Mouse (Mus musculus) CD4-positive helper T cell, adult 2 months (primary cell): ENCODE measurements around the gene Cfap99.
A peak's percentile ranks its signal among the peaks of the same experiment; 100 is the strongest.

ENCODE experiments used
- DNase-seq: peaks from one replicate; pipeline ENCODE4 v3.0.0-alpha.2; 2012; ENCODE audit warnings: low read depth, missing footprints, low spot score

Cfap99 gene

DNA sequence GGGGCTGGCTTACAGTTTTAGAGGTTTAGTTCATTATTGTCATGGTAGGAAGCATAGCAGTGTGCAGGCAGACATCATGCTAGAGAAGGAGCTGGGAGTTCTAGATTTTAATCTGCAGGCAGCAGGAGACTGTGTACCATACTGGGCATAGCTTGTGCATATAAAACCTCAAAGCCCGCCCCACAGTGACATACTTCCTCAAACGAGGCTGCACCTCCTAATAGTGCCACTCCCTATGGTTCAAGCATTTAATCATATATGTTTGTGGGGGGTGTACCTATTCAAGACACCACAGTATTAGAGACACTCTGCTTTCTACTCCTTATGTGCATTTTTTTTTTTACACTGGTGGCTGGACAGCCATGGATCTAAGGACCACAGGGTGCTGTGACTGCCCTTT lies 41.7 kb downstream of the Cfap99 start:
- DNase-seq = no peak

DNA sequence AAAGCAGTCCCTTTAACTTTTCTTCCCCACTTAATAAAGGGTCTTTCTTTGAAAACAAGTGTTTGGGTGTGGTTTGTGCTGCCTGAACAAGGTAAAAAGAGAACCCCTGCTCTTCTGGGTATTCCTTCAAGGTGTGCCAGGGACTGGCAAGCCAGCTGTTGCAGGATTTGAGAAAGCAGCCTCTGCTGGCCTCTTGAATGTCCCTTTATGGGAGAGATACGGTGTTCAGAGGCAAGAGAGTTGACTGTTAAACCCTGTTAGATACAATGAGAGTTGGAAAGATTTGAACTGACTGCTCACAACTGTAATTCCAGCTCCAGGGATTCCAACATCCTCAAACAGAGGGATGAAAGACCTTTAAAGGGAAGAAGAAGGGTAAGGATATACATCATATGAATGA lies 45.7 kb downstream of the Cfap99 start:
- DNase-seq = no peak

DNA sequence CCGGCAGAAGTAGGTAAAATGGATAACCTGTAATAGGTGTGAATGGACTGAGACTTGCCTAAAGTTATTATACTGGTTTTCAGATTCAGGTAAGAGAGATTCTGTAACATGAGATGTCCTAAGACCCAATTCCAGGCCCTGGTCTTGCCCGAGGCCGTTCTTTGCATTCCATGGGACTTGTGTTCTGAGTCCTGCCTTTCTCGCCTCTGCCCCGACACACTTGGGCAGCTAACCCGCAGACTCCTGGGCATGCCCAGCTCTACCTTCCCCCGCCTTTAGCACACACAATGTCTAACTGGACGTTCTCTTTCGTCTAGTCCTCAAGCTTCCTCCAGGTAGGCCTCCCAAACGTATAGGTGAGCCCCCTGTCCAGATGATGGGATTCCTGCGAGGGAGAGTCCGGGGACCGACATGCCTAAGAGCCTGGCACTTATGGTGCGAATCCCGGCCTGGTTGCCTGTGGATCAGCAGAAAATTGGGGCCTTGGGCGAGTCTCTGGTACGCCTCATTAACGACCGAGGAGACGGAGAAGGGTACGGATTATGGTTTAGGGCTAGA lies 47.2 kb downstream of the Cfap99 start:
- DNase-seq = no peak

DNA sequence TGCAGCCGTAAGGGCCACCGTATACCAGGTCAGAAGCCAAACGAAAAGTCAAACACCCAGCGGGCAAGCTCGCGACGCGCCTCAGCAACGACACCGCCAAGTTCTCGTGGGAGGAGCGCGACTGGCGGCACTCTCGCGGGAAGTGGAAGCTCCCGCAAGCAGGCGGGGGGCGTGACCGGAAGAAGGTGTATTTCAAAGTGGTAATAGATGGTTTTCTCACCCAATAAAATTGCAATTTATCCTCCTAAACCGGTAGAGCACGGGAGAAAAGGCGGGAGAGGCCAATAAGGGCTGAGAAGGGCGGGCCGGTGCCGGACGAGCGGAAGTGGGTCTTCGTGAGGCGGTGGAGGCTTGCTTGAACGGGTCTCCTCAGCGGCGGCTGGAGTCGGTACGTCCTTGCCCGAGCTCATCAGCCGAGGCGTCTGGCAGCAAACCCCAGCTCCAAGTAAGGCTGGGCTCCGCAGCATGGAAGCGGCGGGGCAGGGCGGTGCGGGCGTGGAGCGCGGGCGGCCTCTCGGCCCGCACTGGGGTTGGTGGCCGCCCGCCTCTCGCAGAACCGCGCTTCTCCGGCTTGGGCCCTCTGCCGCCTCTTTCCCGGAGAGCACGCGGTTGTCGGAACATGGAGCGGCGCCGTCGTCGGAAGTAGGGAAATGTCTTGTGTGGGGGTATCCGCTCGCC lies 47.8 kb downstream of the Cfap99 start, which contains the start of gene Rnf4:
Rnf4 (plus strand) TSS at position 193 of the 678 bp plus-strand sequence.
- DNase-seq = peak; percentile 98

DNA sequence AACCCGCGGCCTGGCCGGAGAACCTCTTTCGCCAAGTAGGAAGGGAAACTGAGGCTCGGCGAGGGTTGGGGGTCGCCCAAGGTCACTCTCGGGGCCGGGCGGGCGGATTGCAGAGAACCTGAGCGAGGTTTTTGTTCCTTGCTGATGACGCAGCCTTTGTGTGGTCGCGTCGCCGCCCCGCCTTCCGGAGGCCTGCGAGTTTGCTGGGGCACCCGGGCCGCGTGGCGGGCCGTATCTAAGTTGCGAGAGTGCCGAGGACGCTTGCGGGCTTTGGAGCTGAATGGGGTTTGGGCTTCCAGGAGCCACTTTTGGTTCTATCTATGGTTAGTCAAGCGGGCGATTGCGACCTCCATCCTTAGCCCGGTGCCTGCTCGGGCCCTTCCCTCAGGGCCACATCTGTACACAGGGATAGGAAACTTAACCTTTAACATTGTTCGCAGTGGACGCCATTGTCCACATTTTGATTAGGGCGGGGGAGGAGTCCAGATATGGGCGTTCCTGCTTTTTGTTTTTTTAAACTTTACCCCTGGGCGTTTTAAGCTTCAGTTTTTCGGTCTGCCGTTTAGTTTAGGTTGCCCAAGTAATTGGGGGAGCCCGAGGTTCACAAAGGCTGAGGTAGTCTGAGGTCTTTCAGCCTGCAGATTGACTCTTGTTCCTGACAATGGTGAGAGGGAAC lies 48.5 kb downstream of the Cfap99 start:
- peak; percentile 88 for DNase-seq

DNA sequence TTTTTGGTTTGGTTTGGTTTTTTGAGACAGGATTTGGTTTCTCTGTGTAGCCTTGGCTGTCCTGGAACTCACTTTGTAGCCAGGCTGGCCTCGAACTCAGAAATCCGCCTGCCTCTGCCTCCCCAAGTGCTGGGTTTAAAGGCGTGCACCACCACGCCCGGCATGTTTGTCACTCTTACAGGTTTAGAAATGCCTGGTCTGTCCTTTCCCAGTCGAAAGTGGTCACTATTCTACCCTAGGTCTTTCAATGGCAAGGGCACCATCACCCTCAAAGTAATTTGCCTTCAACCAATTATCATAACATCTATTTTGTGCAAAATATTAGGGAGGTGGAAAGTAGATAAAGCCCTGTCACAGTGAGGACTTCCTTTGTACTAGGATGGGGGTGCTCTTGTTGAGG lies 51.8 kb downstream of the Cfap99 start:
- no peak for DNase-seq

DNA sequence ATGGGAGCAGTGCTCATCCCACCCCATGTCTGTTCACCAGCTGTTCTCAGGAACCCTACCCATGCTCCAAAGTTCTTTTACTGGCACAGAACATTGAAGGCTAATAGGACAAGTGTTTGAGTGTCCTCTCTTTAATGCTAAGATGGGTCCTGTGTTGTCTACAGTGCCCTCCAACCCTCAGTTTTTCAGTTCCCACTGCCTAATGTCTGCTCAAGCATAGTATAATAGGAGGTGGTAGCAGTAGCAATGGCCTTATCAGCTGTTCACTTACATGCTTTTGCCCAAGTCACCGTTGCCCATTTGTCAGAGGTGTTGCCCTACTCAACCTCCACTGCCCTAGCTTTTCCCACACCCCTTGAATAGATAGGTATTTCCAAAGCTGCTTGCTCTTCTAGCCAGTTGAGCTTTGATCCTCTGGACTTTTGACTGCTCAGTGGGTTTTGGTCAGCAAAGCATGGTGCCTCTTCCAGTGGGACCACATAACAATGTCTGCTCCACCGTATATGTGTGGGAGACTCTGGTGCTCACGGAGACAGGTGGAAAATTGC lies 63.8 kb downstream of the Cfap99 start:
- no peak for DNase-seq

DNA sequence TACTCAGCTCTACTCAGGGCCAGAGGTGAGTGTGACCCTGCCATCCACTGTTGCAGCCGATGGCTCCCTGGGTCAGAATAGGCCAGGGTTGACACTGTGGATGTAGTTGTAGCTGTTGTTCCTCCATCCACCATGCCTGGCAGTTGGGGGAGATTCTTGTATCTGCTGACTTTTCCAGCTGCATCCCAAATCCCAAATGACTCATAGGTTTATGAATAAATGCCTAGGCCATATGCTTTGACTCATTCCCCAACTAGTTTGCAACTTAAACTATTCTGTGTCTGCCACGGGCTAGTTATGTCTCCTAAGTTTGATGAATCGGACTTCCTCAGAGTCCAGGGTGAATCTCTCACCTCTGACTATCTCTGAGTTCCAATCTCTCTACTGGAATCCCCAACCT lies 71.9 kb downstream of the Cfap99 start:
- DNase-seq = no peak

DNA sequence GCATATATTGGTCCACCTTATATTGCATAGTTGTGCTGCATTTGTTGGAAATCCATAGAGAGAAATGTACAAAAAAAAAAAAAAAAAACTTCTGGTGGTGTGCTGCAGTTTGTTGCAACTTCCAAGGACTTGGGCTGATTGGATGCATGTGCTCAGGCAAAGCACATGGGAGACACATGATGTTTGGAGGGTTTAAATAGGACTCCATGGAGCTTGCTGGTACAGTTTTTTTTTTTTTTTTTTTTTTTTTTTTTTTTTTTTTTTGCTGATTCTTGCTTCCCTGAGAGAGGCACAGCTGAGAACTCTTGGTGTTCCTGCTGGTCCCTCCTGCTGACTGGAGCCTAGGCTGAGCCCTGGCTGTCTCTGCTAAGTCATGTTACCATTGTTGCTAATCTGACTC lies 74.7 kb downstream of the Cfap99 start:
- no peak for DNase-seq

DNA sequence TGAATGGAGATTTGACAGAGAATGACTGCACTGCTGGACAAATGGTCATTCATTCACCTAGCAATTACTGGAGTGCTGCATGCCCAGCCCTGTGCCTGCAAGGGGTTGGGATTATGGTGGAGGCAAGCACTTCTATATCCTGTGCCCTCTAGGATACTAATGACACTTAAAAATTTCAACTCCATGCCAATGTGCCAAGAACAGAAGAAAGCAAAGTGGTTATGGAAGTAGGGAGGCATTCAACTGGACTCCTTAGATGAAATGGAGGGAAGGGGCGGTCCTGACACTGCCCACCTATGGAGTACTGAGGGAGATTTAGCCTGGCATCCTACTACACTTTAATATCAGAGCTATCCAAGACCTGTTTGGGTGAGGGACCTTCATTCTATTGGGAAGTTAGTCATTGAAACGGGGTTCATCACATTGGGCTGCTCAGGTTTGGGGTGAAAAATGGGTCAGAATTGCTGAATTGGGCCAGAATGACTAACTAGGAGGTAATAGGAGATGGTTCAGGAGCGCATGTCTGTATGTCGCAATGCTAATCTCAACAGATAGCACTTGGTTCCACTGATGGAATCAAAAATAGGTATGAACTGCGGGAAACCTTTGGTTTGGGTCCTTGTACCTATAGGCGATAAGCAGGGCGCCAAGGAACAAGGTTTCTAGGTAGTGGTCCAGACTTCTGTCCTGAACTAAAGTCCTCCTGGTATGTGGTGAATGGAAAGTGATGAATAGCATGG lies 80.3 kb downstream of the Cfap99 start:
- DNase-seq = no peak

DNA sequence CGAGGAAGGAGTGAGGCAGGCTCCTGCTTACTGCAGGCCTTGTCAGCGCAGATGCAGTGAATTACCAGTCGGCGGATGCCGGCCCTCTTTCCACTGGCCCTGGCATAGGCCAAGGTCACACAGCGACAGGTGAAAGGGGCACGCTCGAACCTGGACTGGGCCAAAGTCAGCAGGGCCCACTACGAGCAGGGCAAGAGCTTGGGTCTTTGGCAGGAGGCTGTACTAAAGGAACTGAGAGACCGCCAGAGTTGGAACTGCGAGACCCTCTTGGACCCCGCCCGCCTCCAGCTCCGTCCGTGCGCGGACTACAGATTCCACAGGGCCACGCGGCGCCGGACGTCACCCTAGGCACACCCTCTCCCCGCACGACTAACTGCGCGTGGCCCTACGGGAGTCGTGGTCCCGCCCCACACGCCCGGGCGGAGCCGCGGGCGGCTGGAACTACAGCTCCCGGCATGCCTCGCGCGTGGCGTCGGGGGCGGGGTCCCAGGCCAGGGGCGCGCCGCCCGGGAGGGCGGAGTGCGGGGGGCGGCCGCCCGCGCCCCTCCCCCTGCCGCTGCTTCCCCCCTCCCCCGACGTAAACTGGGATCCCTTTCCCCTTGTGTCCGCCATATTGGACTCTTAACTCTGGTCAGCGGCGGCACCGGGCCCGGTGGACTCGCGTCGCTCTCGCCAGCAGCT lies 81.1 kb downstream of the Cfap99 start, which contains the start of gene Fam193a:
Fam193a (plus strand) TSS at position 593 of the 681 bp plus-strand sequence.
- peak; percentile 96 for DNase-seq

DNA sequence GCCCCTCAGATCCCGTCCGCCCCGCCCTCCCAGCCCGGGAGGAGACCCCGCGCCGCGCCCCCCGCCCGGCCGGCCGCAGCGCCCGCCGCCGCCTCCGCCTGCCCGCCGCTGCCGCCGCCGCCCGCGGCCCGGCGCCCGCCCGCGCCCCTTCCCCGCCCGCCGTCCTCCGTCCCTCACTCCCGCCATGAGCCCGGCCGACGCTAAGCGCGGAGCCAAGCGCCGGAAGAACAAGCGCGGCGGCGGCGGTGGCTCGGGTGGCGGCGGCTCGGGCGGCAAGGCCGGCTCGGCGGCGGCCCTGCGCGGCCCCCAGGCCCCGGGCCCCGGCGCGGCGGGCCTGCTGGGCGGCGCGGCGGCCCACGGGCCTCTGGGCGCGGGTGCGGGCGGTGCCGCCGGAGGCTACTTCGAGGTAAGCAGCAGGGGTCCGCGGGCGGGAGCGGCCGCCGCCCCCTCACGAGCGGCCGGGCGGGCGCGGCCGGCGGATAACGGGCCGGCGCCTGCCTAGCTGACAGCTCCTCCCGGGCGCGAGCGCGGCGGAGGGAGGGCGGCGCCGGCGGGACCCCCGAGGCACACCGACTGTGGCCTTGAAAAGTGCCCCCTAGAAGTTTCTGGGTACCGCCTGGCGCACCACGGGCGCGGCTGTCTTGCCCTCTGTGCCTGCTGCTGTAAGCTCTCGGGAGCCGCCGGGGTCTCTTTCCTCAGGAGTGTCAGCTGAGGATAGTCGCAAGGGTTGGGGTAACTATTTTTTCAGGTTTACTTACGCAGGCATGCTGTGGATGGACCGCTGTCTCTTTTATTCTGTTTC lies 81.8 kb downstream of the Cfap99 start:
- DNase-seq = peak; percentile 47

DNA sequence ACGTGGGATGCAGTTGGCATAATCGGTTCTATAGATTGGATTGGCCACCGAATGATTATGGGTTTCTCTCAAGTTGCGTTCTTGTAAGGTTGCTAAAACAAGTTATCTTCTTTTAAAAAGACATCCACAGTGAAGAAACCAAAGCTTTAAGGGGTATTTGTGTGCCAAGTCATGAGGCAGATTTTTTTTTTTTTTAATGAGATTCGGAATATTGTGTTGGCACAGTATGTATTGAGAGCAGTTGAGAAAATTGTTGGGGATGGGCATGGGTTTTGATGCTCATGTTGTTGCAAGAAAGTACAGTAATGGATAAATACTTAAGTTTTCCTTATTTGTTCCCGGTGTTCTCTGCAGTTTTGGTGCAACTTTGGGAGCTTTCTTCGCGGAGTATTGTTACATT lies 82.4 kb downstream of the Cfap99 start:
- no peak for DNase-seq

DNA sequence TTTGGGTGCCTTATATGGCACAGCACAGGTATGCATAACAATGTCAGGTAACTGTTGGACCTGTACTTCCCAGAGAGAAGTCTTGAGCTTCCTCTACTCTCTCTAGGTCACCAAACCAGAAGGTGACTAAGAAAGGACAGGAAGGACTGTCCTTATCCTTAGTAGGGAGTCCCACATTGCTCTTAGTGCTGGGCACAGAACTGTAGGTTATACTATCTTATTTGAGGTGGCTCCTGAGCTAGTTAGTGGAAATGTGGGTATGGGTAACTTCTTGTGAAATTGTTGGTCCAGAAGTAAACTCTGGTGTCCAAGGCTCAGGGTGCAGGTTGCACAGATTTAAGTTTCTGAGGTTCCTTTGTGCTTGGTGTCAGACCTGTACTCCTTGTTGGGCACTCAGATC lies 83.7 kb downstream of the Cfap99 start:
- no peak for DNase-seq

DNA sequence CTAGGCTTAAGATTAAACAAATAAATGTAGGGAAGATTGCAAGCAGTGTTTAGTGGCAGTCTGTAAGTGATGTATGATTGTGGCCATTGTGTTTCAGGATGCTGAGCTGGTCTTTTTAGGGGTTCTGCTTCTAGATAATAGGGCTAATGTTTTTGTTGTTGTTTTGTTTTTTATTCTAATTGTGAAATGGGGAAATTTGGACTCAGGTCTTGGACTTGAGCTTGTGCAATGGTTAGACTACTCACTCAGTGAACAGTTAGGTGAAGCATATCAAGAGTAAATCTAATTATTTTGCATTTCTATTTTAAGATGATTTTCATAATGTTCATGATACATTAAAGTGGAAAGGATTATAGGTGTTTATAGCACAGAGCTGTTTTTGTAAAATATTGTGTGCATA lies 84.1 kb downstream of the Cfap99 start:
- no peak for DNase-seq
